Mouse (Mus musculus) yolk sac, embryonic 10.5 days (tissue): ENCODE results near the gene Aig1.
"Not testable (repeated sequence)": the region's sequence is repeated elsewhere in the genome, so short reads cannot be mapped to it uniquely, and the experiment has no call there.

Source experiments
- DNase-seq: peaks from one replicate; pipeline ENCODE4 v3.0.0-alpha.2; 2017; ENCODE audit warnings: low spot score

Gene Aig1

GRCm38 (mm10) chr10:13868371-13869321 lies at the start of gene Aig1:
Gene Aig1 (minus strand): TSS chr10:13868980.
- DNase-seq: peak; percentile 76

DNA sequence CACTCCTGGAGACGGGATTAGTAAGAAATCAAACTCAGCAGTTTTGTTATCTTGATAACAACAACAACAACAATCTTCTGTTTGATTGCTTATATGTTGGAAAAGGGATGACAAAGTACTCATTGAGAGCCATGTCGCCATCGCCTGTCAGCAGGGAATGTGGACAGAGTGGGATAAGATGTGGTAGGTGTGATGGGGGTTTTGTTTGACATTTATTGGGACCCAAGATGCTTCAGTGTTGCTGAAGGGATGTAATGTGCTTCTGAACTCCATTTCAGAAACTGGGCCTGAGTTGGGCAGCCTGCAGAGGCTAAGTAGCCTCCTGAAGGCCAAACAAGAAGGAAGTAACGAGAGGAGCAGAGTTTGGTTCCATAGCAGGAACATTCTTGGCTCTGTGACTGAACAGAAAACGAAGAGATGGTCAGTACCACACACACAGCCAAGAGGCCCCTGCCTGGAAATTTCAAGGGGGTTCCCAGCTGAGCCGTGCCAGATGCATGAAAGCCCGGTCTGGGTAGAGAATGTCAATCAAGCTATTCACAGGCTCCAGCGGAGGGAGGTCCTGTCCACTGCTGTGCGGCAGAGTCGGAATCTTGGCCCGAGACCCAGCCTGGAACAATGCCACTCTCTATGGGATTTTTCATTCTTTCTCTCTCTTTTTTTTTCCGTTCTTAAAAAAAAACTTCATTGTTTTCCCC lies 48.0 kb upstream of the Aig1 start:
- DNase-seq: no peak

DNA sequence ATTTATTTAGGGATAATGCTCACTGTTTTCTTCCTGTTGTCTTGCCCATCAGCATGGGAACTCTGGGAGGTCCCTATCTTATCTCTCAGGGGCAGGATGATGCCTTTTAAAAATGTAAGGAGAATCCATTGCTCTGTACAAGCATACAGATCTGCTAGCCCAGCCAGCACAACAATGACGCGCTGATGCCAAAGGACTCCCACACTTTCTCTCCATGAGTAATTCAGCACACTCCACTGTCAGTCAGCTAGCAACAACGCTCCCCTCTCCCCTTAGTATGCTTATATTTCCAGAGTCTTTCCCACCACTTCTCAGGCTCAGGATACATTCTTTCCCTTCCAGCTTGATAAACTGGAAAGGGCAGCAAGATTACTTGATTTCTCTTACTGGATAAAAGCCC lies 46.4 kb upstream of the Aig1 start:
- DNase-seq: no peak

GRCm38 (mm10) chr10:13913689-13914088 lies 44.9 kb upstream of the Aig1 start:
- no peak for DNase-seq

DNA sequence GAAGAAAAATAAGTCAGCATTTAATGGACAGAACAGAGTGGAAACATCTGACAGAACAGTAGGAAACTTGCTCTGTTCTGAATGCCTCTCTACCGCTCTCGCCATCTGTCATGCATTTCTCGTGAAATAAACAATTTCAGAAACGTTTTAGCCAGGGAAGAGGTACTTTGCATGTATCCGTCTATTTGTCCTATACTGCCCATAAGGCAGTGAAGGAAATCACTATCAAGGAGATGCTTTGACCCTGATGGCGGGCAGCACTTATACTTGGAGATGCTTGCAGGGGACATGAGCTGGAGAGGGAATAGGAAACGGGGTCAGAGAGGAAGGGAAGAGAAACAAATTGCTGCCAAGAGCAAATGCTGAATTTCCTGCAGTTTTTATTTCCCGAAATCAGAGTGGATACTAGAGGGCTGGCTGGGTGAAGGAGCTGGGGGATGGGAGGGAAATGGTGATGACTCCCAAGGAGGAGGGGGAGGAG lies 37.5 kb upstream of the Aig1 start:
- no peak for DNase-seq

- no peak for DNase-seq
Observed at GRCm38 (mm10) chr10:13905618-13906017, 36.8 kb upstream of the Aig1 start.

DNA sequence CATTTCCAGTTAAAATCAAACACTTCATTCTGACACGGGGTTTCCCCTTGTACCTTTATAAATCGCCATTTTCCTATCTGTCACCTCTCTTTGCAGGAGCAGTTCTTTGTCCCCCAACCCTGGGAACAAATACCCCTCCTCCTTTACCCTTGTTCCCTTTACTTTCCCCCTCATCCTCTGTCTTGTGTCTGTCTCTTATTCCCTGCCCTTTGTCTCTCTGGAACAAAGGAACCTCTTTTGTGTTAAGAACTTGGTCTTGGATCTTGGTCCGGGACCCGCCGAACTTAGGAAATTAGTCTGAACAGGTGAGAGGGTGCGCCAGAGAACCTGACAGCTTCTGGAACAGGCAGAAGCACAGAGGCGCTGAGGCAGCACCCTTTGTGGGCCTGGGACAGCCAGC lies 24.0 kb upstream of the Aig1 start:
- not testable (repeated sequence) for DNase-seq

DNA sequence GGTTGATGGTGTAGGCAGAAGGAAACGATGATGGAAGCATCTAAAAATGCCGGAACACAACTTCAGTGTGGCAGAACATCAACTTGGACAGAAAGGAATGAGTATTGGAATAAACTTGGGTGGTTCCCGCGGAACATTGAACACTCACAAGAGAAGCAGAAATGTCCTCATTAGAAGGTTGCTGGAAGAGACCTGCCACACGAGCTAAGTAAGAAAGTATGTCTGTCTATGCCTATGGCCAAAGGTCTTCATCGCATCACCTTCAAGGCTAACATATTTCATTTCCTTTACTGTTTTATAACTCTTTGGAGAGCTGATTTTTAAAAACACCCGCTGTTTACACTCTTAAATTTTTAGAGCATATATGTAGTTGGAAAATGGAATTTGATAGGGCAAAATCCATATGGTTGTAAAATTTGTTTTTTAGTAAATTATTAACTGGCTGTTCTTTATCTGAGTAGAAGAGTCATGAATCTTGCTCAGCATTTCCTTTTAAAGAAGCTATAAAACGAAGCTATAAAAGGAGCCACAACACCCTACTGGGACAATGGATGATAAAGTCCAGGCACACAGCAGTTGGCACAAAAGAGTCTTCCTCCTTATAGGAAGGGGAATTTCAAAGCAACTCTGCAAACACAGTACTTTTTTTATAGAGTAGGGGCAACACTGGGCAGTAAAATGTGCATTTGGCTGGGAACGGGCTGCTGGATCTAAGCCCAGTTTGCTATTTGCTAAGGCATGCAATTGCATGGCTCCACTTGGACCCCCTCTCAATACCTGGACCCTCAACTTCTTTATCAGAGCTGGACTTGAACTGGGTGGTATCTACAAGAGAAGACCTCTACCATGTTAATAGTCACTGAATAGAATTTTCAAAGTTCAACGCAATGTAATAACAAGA lies 14.4 kb upstream of the Aig1 start:
- DNase-seq: no peak

- no peak for DNase-seq
Observed at GRCm38 (mm10) chr10:13882490-13882889, 13.7 kb upstream of the Aig1 start.

GRCm38 (mm10) chr10:13878696-13879095 lies 9.9 kb upstream of the Aig1 start:
- no peak for DNase-seq

DNA sequence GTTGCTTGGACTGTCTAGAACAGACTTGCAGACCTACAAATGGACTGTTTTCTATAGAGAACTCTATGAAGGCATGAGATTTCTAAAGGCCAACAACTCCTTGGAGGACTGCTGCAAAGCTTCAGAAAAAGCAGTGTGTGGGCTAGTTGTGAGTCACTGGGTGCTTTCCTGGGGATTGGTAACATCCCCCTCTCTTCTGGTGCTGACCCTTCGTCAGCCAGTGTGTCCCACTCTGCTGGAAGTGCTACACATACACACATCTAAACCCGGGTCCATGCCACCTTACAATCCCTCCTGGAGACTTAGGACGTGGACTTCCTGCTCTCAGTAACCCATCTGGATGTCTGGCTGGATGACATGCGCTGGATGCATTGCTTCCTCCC lies 6.2 kb upstream of the Aig1 start:
- DNase-seq: no peak

DNA sequence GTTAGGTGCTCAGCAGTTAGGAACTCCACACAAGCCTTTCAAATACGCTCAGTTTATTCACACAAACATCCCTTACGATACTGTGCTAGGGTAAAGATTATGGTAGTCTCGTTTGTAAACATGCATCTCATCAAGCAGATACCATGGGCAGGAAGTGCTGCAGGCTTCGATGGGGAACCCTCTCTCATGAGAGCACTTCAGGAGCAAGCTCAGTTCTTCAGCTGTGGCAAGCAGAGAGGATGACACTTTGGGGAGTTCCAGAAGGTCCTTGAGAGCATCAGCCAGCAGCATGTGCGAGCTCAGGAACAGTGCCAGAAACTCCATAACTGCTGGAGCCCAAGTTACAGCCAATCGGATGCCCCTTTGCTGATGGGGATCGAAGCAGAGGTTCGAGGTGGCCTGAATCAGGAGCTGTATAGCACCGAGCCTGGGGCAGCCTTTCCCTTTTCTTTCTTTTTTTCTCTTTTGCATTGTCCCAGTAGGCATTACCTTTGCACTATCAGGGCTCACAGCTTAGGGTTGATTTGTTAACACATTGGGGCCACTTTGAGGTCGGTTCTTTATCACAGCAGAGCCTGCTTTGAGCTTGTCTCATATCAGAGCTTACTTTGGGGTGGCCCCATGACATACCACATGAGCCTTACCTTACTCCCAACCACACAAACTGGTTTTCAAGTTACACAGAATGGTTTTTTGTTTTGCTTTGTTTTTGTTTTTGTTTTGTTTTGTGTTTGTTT lies 5.7 kb upstream of the Aig1 start:
- DNase-seq: no peak

- no peak for DNase-seq
Observed at GRCm38 (mm10) chr10:13870531-13870930, 1.8 kb upstream of the Aig1 start.

DNA sequence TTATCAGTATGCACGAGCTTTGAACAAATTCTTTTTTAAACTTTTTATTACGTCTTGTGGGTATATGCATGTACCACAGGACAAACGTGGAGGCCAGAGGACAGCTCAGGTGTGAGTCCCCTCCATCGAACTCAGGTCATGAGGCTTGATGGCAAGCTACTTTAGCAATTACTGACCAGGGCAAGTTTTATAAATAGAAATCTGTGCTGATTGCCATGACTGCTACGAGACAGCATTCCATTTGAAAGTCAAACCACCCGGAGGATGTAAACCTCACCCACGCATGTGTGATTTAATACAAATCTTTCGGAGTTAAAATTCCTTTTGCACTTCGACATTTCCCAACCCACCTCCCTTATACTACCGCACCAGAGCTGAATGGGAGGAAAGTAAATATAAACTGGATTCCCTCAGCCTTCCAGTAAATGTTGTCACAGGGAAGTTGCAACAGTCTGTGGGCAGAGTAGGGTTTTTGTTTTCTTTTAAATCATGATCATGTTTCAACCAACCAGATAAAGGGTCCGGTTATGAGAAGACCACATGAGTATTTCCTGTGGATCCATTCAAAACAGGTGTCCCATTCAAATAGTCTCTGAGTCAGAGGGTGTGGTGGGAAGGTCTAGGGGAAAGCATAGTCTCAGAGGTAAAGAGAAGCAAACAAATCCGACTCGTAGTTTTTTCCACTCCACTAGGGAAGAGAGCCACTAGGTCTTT lies 699 bp upstream of the Aig1 start:
- DNase-seq: no peak

DNA sequence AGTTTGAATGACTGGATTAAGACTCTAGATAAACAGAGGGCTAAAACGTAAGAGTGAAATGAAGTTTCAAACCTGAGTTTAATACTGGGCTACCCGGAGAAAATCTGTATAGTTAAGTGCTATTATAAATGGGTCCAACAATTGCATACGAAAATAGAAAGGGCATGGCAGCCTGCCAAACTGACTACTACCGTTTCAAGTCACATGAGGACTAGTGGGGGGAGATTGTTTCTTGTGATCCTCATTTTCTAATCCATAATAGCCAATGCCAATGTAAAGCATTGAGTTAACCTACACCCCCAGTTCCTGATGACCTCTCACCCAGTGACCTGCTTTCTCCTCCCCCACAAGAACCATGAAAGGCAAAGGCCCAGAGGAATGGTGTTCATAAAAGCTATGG lies 2.4 kb downstream of the Aig1 start:
- no peak for DNase-seq

GRCm38 (mm10) chr10:13861115-13861909 lies 7.5 kb downstream of the Aig1 start:
- DNase-seq: peak; percentile 73

GRCm38 (mm10) chr10:13856438-13856837 lies 12.3 kb downstream of the Aig1 start:
- no peak for DNase-seq

DNA sequence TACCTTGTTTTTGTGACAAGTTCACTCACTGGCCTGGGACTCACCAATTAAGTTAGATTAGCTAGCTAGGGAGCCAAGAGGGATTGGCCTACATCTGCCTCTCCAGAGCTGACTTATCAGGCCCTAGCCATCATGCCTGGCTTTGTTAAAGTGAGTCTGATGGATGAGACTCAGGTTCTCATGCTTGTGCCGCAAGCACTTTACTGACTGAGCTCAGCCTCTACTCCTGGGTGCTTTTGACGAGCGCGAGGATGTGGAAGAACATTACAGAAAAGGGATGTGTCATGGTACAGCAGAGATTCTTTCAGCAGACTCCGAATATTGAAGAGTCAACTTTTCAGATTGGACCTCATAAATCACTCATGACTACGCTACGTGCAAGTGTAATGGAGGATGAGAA lies 12.8 kb downstream of the Aig1 start:
- no peak for DNase-seq

GRCm38 (mm10) chr10:13855111-13855510 lies 13.7 kb downstream of the Aig1 start:
- no peak for DNase-seq

GRCm38 (mm10) chr10:13850071-13850470 lies 18.7 kb downstream of the Aig1 start:
- no peak for DNase-seq
